Mouse (Mus musculus) forebrain, embryonic 11.5 days (tissue): ENCODE measurements around the gene Acadvl. TPM values are rescaled to one million over a fixed set of nuclear protein-coding genes. Genes with fewer than 3 reads are reported as not detected.

Experiments
- ATAC-seq: fragments of 200-750 bp; cut with Nextera tagmentation; replicated peaks from 2 replicates; pipeline ENCODE4 v1.8.0; 2017; ENCODE audit warnings: moderate TSS enrichment; ENCODE audit not compliant: low FRiP score
- DNase-seq: peaks from one replicate; pipeline ENCODE4 v3.0.0-alpha.2; 2017; ENCODE audit warnings: low spot score
- H3K27ac ChIP-seq: fragments of 300-500 bp; sonication (generic); 2 replicates; pipeline ENCODE4 v1.5.1; 2014; ENCODE audit warnings: low read depth, low read length
- H3K27me3 ChIP-seq: fragments of 300-500 bp; sonication (generic); 2 replicates; pipeline ENCODE4 v1.6.1; 2014; ENCODE audit warnings: mild to moderate bottlenecking, low read length, mixed read lengths; ENCODE audit not compliant: control insufficient read depth, insufficient read depth
- H3K36me3 ChIP-seq: fragments of 300-500 bp; sonication (generic); 2 replicates; pipeline ENCODE4 v1.6.1; 2014; ENCODE audit warnings: mild to moderate bottlenecking, low read length, moderate library complexity, mixed read lengths; ENCODE audit not compliant: control insufficient read depth, insufficient read depth
- H3K4me1 ChIP-seq: fragments of 300-500 bp; sonication (generic); replicated peaks from 2 replicates; pipeline ENCODE4 v1.6.1; 2014; ENCODE audit warnings: low read length, mixed read lengths; ENCODE audit not compliant: control insufficient read depth, insufficient read depth
- H3K4me2 ChIP-seq: fragments of 300-500 bp; sonication (generic); 2 replicates; pipeline ENCODE4 v1.6.1; 2014; ENCODE audit warnings: low read depth, mild to moderate bottlenecking, low read length, moderate library complexity, mixed read lengths; ENCODE audit not compliant: severe bottlenecking
- H3K4me3 ChIP-seq: fragments of 300-500 bp; sonication (generic); 2 replicates; pipeline ENCODE4 v1.5.1; 2014; ENCODE audit warnings: low read depth, low read length
- H3K9ac ChIP-seq: fragments of 300-500 bp; sonication (generic); 2 replicates; pipeline ENCODE4 v1.6.1; 2014; ENCODE audit warnings: low read length
- H3K9me3 ChIP-seq: fragments of 300-500 bp; sonication (generic); 2 replicates; pipeline ENCODE4 v1.6.1; 2016; ENCODE audit warnings: low read length, mixed read lengths; ENCODE audit not compliant: control insufficient read depth
- WGBS: fragments of 180-500 bp; shearing (Covaris S2); extraction: QIAGEN DNeasy Blood & Tissue Kit; methylation state at CpG from one replicate; pipeline ENCODE4 v1.1.7; 2014; 5-methylcytosine and 5-hydroxymethylcytosine counted together
- polyA plus RNA-seq: library from polyadenylated mRNA; unstranded; fragments of >200 nt; fragmentation: Nextera tagmentation; extraction: Ambion mirVana; gene quantifications from 2 replicates; pipeline ENCODE4 v1.2.1, GENCODE M21; 2014

The Acadvl gene
- polyA plus RNA-seq, 1 experiment from 2014 or later, result 44.0 TPM

DNA sequence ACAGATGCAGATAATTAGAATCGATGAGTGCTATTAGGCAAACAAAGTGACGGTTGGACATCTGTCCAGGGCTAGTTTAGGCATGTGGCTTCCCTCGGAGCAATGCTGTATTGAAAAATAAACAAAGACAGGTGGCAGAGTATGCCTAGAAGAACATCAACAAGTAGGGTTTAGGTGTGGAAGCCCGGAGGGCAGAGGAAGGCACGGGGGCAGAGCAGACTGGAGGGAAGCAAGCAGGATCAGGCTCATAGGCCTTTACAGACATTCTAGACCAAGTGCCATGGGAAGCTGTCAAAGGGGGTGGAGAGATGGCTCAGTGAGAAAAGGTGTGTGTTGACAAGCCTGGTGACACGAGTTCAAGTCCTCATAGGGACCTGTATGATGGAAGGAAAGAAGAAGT lies 34.2 kb upstream of the Acadvl start:
- DNase-seq (no peak), ATAC-seq (no peak)
- Histone ChIP-seq H3K4me1 (no peaks in the 10 kb centered on the region), H3K9ac (no peak overlapping the region), H3K36me3 (no peaks in the 10 kb centered on the region; the same call in 1 of the 2 replicates), H3K27ac (no peak overlapping the region), H3K4me2 (no peak overlapping the region), H3K9me3 (no peaks in the 10 kb centered on the region), H3K27me3 (no peaks in the 10 kb centered on the region), H3K4me3 (no peak overlapping the region)
- WGBS, result 74% methylated on average over 6 of the region's 6 CpGs

DNA sequence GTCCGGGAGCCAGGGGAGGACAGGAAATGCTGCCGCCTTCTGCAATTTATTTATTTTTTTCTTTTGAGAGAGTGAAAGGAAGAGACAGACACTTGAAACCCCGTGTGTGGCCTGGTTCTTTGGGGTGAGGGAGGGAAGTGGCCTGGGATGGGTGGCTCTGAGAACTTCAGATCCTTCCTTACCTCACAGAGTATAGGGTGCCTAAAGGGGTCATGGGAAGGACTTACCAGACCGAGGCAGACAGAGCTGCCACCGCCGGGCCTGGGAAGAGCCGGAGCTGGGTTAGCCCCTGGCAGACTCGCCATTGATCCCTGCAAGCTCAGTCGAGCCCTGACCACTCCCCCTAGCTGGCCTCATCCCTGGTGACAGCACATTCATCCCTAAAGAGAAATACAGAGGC lies 30.2 kb upstream of the Acadvl start:
- ATAC-seq, result no peak
- no peak for DNase-seq
- Histone ChIP-seq H3K27ac (no peak overlapping the region), H3K9me3 (no peaks in the 10 kb centered on the region), H3K4me3 (no peak overlapping the region), H3K36me3 (no peaks in the 10 kb centered on the region; the same call in 1 of the 2 replicates), H3K4me1 (no peaks in the 10 kb centered on the region), H3K4me2 (no peak overlapping the region), H3K27me3 (no peaks in the 10 kb centered on the region), H3K9ac (no peak overlapping the region)
- 51% methylated on average over 9 of the region's 9 CpGs for WGBS

DNA sequence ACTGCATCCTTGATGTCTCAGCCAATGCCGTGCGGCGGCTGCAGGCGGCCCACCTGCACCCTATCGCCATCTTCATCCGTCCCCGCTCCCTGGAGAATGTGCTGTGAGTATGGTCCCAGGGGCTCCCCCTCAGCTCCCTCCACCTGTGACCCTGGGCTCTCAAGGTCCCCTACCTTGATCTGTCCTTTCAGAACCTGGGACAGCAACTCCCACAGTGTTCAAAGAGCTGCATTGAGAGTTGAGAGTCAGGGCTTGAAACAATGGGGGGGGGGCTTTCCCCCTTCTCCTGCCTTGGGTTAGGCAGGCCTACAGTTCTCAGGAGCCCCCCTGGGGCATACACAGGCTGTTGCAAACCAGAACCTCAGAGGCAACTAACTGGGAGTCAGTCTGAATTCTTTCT lies 28.5 kb upstream of the Acadvl start:
- H3K27ac ChIP-seq, result no peak overlapping the region
- ATAC-seq (no peak), DNase-seq (no peak)
- no peaks in the 10 kb centered on the region for H3K9me3 ChIP-seq
- H3K4me3 ChIP-seq, result no peak overlapping the region
- no peak overlapping the region for H3K4me2 ChIP-seq
- no peaks in the 10 kb centered on the region for H3K27me3 ChIP-seq
- peaks cover 5% of the 10 kb centered on the region; the same call in 1 of the 2 replicates for H3K36me3 ChIP-seq
- H3K9ac ChIP-seq, result no peak overlapping the region
- H3K4me1 ChIP-seq, result no peaks in the 10 kb centered on the region
- 87% methylated on average over 7 of the region's 7 CpGs for WGBS

DNA sequence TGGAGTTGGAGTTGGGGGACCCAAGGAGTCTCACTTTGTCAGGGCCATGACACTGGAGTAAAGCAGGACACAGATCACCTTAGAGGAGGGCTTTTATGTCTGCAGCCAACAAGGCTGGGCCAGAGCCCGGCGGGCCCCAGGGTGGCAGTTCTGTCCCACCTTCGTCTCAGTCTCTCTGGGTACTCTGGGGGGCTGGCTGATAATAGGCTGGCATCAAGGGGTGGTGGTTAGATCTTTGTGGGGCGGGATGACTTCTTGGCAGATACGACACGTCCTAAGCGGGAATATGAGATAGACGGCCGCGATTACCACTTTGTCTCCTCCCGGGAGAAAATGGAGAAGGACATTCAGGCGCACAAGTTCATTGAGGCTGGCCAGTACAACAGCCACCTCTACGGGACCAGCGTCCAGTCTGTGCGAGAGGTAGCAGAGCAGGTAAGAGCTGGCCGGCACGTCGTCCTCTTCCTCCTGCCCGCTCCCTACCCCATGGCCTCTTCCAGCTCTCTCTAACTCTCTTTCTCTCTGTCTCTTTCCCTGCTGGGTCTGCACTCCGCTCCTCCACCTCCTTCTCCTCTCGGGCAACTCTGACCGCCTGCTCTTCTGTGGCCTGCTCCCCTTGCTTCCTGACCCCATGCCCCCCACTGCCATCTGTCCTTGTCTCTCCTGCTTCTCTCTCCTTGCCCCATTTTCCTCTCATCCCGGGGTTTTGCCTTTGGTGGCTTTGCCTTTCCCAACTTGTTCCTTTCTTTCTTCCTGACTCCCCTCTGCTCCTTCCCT lies 27.3 kb upstream of the Acadvl start:
- Histone ChIP-seq H3K4me1 (no peaks in the 10 kb centered on the region), H3K27ac (no peak overlapping the region), H3K36me3 (peaks cover 5% of the 10 kb centered on the region; the same call in 1 of the 2 replicates), H3K4me2 (no peak overlapping the region), H3K9ac (no peak overlapping the region), H3K27me3 (no peaks in the 10 kb centered on the region), H3K9me3 (no peaks in the 10 kb centered on the region), H3K4me3 (no peak overlapping the region)
- 89% methylated on average over 23 of the region's 23 CpGs for WGBS
- DNase-seq (no peak), ATAC-seq (no peak)

DNA sequence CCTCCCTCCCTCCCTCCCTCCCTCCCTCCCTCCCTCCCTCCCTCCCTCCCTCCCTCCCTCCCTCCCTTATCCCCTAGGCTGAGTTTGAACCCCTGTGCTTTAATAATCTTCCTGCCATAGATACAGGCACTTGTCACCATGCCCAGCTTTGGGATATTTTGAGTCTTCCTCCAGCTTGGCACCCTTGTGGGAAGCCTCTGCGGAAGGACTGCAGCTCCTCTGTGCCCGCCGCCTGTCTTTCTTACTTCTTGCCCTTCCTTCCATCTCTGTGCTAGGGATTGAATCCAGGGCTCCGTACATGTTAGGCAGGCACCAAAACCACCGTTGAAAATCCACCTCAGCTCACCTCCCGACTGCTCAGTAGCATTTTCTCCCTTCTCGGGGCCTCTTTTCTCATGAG lies 25.0 kb upstream of the Acadvl start:
- no peaks in the 10 kb centered on the region for H3K9me3 ChIP-seq
- WGBS, result 91% methylated on average over 7 of the region's 7 CpGs
- no peak overlapping the region for H3K27ac ChIP-seq
- no peak overlapping the region for H3K9ac ChIP-seq
- no peaks in the 10 kb centered on the region for H3K4me1 ChIP-seq
- no peak overlapping the region for H3K4me3 ChIP-seq
- no peak overlapping the region for H3K4me2 ChIP-seq
- DNase-seq, result no peak
- H3K27me3 ChIP-seq, result no peaks in the 10 kb centered on the region
- peaks cover 5% of the 10 kb centered on the region; the same call in 1 of the 2 replicates for H3K36me3 ChIP-seq
- no peak for ATAC-seq

DNA sequence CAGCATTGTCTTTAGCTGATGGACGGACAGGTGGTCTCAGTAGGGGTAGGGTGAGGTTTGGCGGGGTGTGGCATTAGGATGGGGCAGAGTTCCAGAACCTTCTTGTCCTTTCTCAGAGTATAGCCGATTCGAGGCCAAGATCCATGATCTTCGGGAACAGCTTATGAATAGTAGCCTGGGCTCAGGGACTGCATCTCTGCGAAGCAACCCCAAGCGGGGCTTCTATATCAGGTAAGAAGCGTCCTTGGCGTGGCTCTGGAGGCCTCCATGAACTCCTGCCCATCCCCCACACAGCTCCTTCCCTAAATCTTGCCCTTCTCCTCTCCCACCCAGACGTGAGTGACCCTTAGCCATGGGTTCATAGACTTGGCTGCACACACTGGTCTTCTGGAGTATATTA lies 24.4 kb upstream of the Acadvl start:
- Histone ChIP-seq H3K4me2 (no peak overlapping the region), H3K36me3 (peaks cover 5% of the 10 kb centered on the region; the same call in 1 of the 2 replicates), H3K27me3 (no peaks in the 10 kb centered on the region), H3K9ac (no peak overlapping the region), H3K4me3 (no peak overlapping the region), H3K4me1 (no peaks in the 10 kb centered on the region), H3K27ac (no peak overlapping the region), H3K9me3 (no peaks in the 10 kb centered on the region)
- ATAC-seq (no peak), DNase-seq (no peak)
- 90% methylated on average over 10 of the region's 10 CpGs for WGBS

DNA sequence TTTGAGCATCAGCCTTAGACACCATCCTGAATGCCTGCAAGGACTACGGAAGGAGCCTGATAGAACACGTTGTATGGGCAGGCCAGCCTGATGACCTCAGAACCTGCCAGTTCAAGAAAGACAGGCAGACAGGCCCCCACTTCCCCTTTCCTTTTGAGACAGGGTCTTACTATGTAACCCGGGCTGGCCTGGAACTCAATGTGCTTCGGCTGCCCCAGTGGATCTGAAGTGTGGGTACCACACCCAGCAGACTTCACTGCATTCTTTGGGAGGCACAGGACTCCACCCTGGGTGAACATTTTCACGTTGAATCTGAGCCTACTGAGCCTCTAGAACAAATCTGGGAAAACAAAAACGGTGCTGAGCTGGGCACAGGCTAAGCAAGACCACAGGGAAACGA lies 23.0 kb upstream of the Acadvl start:
- ATAC-seq (no peak), DNase-seq (no peak)
- H3K27me3 ChIP-seq, result no peaks in the 10 kb centered on the region
- H3K36me3 ChIP-seq, result peaks cover 5% of the 10 kb centered on the region; the same call in 1 of the 2 replicates
- no peaks in the 10 kb centered on the region for H3K4me1 ChIP-seq
- H3K4me3 ChIP-seq, result no peak overlapping the region
- H3K27ac ChIP-seq, result no peak overlapping the region
- WGBS, result 82% methylated on average over 7 of the region's 7 CpGs
- H3K4me2 ChIP-seq, result no peak overlapping the region
- no peaks in the 10 kb centered on the region for H3K9me3 ChIP-seq
- H3K9ac ChIP-seq, result no peak overlapping the region

DNA sequence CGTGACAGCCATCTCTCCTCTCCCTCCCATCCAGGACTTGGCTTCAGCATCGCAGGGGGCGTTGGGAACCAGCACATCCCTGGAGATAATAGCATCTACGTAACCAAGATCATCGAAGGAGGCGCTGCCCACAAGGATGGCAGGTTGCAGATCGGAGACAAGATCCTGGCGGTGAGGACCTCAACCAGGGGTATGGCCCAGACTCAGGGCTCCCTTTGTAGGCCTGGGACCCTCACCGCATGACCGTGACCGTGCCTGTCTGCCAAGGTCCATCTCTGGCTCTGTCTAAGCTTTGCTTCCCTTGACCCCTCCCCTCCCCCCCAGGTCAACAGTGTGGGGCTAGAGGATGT lies 16.1 kb upstream of the Acadvl start:
- Histone ChIP-seq H3K4me3 (no peak overlapping the region), H3K9ac (no peak overlapping the region), H3K4me2 (no peak overlapping the region), H3K27me3 (no peaks in the 10 kb centered on the region), H3K9me3 (no peaks in the 10 kb centered on the region), H3K36me3 (peaks cover 8% of the 10 kb centered on the region), H3K27ac (no peak overlapping the region), H3K4me1 (peaks cover 27% of the 10 kb centered on the region)
- no peak for ATAC-seq
- DNase-seq, result no peak
- WGBS, result 98% methylated on average over 11 of the region's 11 CpGs
